ENCODE assay signal across 11 mouse cellular contexts in genomic region chr8:89038920-89039319, GRCm38 (mm10). TPM values are rescaled to one million over a fixed set of nuclear protein-coding genes. Genes with fewer than 3 reads are reported as not detected.
A peak's percentile ranks its signal among the peaks of the same experiment; 100 is the strongest.
DNase-seq lines count a peak whose midpoint lies in the region; ATAC-seq and TF ChIP-seq lines count a peak whose summit lies in the region.
"Had no signal": no experiment of that assay in that cellular context is flagged by ENCODE, and none has a peak within 500 bp of the region (broad histone marks: within the 10 kb centered on the region; RNA-seq: fewer than 3 reads in every experiment).

No protein-coding gene starts in this region.

- H3K27me3 ChIP-seq in heart, embryonic 12.5 days (replicated peaks): 0 out of 2 replicates have a peak, but pooled peaks cover under 1% of the 10 kb centered on the region
- no peaks in the 10 kb centered on the region for H3K27me3 ChIP-seq in E14TG2a.4 (ENCODE audit: insufficient read depth, low read length)
- no peaks in the 10 kb centered on the region; the same call in 1 of the 2 replicates for H3K27me3 ChIP-seq in hindbrain, embryonic 11.5 days (ENCODE audit: control insufficient read depth, insufficient read depth, low read length)
- peaks cover 40% of the 10 kb centered on the region for H3K27me3 ChIP-seq in midbrain, embryonic 13.5 days

- no peaks in the 10 kb centered on the region for H3K36me3 ChIP-seq in heart, embryonic 12.5 days
- peaks cover 57% of the 10 kb centered on the region for H3K36me3 ChIP-seq in E14TG2a.4 (ENCODE audit: insufficient read depth, low read length)
- H3K36me3 ChIP-seq in hindbrain, embryonic 11.5 days (ENCODE audit: control insufficient read depth, insufficient read depth, low read length): no peaks in the 10 kb centered on the region
- no peaks in the 10 kb centered on the region for H3K36me3 ChIP-seq in midbrain, embryonic 13.5 days
- H3K36me3 ChIP-seq: intestine, embryonic 15.5 days had no signal

- ATAC-seq in heart, embryonic 12.5 days (ENCODE audit: insufficient number of reproducible peaks, low FRiP score): no peak
- no peak for ATAC-seq in hindbrain, embryonic 11.5 days (ENCODE audit: low FRiP score)
- ATAC-seq in midbrain, embryonic 13.5 days: no peak
- no peak for ATAC-seq in activated CD4-positive, CD25-positive, alpha-beta regulatory T cell, adult 4 months
- ATAC-seq: intestine, embryonic 15.5 days had no signal

- peaks cover 26% of the 10 kb centered on the region for H3K4me1 ChIP-seq in heart, embryonic 12.5 days (replicated peaks)
- peaks cover 69% of the 10 kb centered on the region for H3K4me1 ChIP-seq in E14TG2a.4 (replicated peaks; ENCODE audit: low read depth, low read length)
- H3K4me1 ChIP-seq in hindbrain, embryonic 11.5 days (replicated peaks; ENCODE audit: control insufficient read depth, insufficient read depth, low read length): no peaks in the 10 kb centered on the region; the same call in none of the 2 replicates
- peaks cover 71% of the 10 kb centered on the region for H3K4me1 ChIP-seq in midbrain, embryonic 13.5 days (replicated peaks)

- no peak for TF ChIP-seq CTCF in E14TG2a.4 (conservative IDR thresholded peaks at IDR 0.05; ENCODE audit: low read length)

- peak overlapping the region; percentile 20; the same call in 1 of the 2 replicates for H3K4me3 ChIP-seq in heart, embryonic 12.5 days
- peak overlapping the region; percentile 92; the same call in 1 of the 2 replicates for H3K4me3 ChIP-seq in E14TG2a.4 (replicated peaks; ENCODE audit: low read length)
- peak overlapping the region; percentile 23 for H3K4me3 ChIP-seq in hindbrain, embryonic 11.5 days (ENCODE audit: low read depth, low read length)
- peak overlapping the region; percentile 66 for H3K4me3 ChIP-seq in midbrain, embryonic 13.5 days (replicated peaks)
- H3K4me3 ChIP-seq: intestine, embryonic 15.5 days had no signal

- H3K27ac ChIP-seq in heart, embryonic 12.5 days (ENCODE audit: poor library complexity, severe bottlenecking): no peak overlapping the region
- no peak overlapping the region for H3K27ac ChIP-seq in hindbrain, embryonic 11.5 days (ENCODE audit: low read depth, low read length)
- H3K27ac ChIP-seq in midbrain, embryonic 13.5 days: no peak overlapping the region
- H3K27ac ChIP-seq: intestine, embryonic 15.5 days; liver, embryonic 14.5 days; stomach, postnatal 0 days had no signal

- H3K4me2 ChIP-seq in heart, embryonic 12.5 days: peak overlapping the region; percentile 48
- H3K4me2 ChIP-seq in hindbrain, embryonic 11.5 days (replicated peaks; ENCODE audit: low read depth, low read length): peak overlapping the region; percentile 37
- peak overlapping the region; percentile 37 for H3K4me2 ChIP-seq in midbrain, embryonic 13.5 days (replicated peaks)
- H3K4me2 ChIP-seq: intestine, embryonic 15.5 days had no signal

- no peaks in the 10 kb centered on the region for H3K9me3 ChIP-seq in heart, embryonic 12.5 days (replicated peaks)
- no peaks in the 10 kb centered on the region for H3K9me3 ChIP-seq in E14TG2a.4 (ENCODE audit: low read length)
- H3K9me3 ChIP-seq in hindbrain, embryonic 11.5 days (ENCODE audit: control insufficient read depth, low read length): no peaks in the 10 kb centered on the region
- H3K9me3 ChIP-seq in midbrain, embryonic 13.5 days: no peaks in the 10 kb centered on the region
- H3K9me3 ChIP-seq: intestine, embryonic 15.5 days had no signal

- H3K9ac ChIP-seq in heart, embryonic 12.5 days: no peak overlapping the region
- H3K9ac ChIP-seq in hindbrain, embryonic 11.5 days (ENCODE audit: low read depth, low read length): peak overlapping the region; percentile 40; the same call in 1 of the 2 replicates
- H3K9ac ChIP-seq in midbrain, embryonic 13.5 days (replicated peaks): peak overlapping the region; percentile 36; the same call in 1 of the 2 replicates
- H3K9ac ChIP-seq: intestine, embryonic 15.5 days; liver, embryonic 14.5 days had no signal

- DNase-seq in heart, adult 9 months (ENCODE audit: low spot score in 2 of 2): no peak
- no peak for DNase-seq in hindbrain, embryonic 11.5 days (ENCODE audit: low spot score)
- no peak for DNase-seq in frontal cortex, postnatal 10 days (ENCODE audit: low spot score in 2 of 2)
- DNase-seq in frontal cortex, adult 2 months (ENCODE audit: extremely low spot score in 1 of 2, low spot score in 1 of 2): no peak

- 70% methylated on average over 4 of the region's 4 CpGs for WGBS in heart, embryonic 12.5 days
- WGBS in hindbrain, embryonic 11.5 days: 39% methylated on average over 4 of the region's 4 CpGs
- 44% methylated on average over 4 of the region's 4 CpGs for WGBS in midbrain, embryonic 13.5 days

RNA-seq across cellular contexts. Expression of gene Sall1, which starts 5.0 kb away (rescaled TPM):
- polyA plus RNA-seq in heart, embryonic 12.5 days (2016; fragmentation: Nextera tagmentation; extraction: Ambion mirVana): 6.4 and 6.7 TPM in 2 replicates
- polyA plus RNA-seq in hindbrain, embryonic 11.5 days (2014; fragmentation: Nextera tagmentation; extraction: Ambion mirVana): 18.7 and 20.8 TPM in 2 replicates
- 9.1 and 11.0 TPM in 2 replicates for polyA plus RNA-seq in midbrain, embryonic 13.5 days (2015; fragmentation: Nextera tagmentation; extraction: Ambion mirVana)
- polyA plus RNA-seq in activated CD4-positive, CD25-positive, alpha-beta regulatory T cell, adult 4 months (2017; shearing (Covaris generic)): not detected
- polyA plus RNA-seq in frontal cortex, adult 2 months (2012; rRNA removed): 45.9 and 49.4 TPM in 2 replicates

Comparison
In these comparisons a context has a peak if more than half of its experiments do, and no peak if none do; other contexts are left out.
1. H3K4me3 ChIP-seq: peak in every context shown above with its lines; median percentile 92 in E14TG2a.4; 66 in midbrain, embryonic 13.5 days; 23 in hindbrain, embryonic 11.5 days; 20 in heart, embryonic 12.5 days.